Mouse (Mus musculus) olfactory bulb, adult 2 months (tissue): ENCODE results near the gene Emx1.
A peak's percentile ranks its signal among the peaks of the same experiment; 100 is the strongest.
"Not testable (repeated sequence)": the region's sequence is repeated elsewhere in the genome, so short reads cannot be mapped to it uniquely, and the experiment has no call there.

ENCODE experiments used
- CTCF ChIP-seq: fragments of 200-500 bp; IDR thresholded peaks from 2 replicates; pipeline ENCODE4 v1.5.1; 2012; ENCODE audit warnings: low read depth, mild to moderate bottlenecking, low read length, moderate library complexity; ENCODE audit not compliant: insufficient read depth
- POLR2A ChIP-seq: fragments of 200-500 bp; IDR thresholded peaks from 2 replicates; pipeline ENCODE4 v1.6.1; 2012; ENCODE audit warnings: mild to moderate bottlenecking, low read depth, low read length, moderate library complexity; ENCODE audit not compliant: insufficient read depth

DNA sequence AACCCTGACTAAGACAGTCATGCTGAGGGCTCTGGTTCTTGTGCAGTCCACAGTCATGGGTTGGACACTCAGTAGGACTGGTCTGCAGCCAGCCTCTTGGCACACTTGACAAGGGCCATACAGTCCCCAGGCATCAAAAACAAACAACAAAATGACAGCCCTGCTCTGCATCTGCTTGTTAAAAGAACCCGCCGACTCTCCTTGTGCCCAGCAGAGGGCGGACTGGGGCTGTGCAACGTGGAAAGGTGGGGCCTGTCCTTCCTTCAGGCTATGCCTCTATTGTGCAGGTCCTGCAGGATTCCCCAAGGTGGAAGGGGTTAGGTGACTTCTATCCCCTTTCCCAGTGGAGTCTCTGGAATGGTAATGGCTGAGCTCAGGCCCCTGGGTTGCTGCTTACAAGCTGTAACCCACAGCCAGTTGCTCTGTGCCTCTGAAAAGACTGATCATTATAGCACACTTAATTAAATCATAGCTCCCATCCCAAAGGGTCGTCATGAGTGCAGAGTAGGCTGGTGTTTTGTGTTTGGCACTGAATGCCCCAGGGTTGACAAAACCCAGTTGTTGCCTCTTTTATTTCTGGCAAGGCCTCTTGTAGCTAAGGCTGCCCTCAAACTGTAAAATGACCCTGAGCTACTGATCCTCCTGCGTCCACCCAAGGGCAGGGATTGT is 28.0 kb upstream of the Emx1 start:
- TF ChIP-seq CTCF: peak; percentile 63
- TF ChIP-seq POLR2A: not testable (repeated sequence)
